Mouse (Mus musculus) embryonic fibroblast, embryonic 13.5 days (primary cell): ENCODE results near the gene Rps19bp1.

ENCODE experiments used
- CTCF ChIP-seq: IDR thresholded peaks from 2 replicates; pipeline ENCODE4 v1.5.1; 2011; ENCODE audit warnings: mild to moderate bottlenecking, control low read depth, low read length, moderate library complexity, borderline replicate concordance; ENCODE audit not compliant: insufficient read depth
- POLR2A ChIP-seq: IDR thresholded peaks from 2 replicates; pipeline ENCODE4 v1.6.1; 2011; ENCODE audit warnings: low read depth, mild to moderate bottlenecking, control low read depth, low read length, moderate library complexity

- no peak for TF ChIP-seq CTCF
- TF ChIP-seq POLR2A, result no peak
Observed at GRCm38 (mm10) chr15:80217476-80217875, 46.6 kb downstream of the Rps19bp1 start.
